Mouse (Mus musculus): Measurements from ENCODE around the gene Usp2. TPM values are rescaled to one million over a fixed set of nuclear protein-coding genes. Genes with fewer than 3 reads are reported as not detected.
A peak's percentile ranks its signal among the peaks of the same experiment; 100 is the strongest.

Gene Usp2
- 13.1 and 13.3 TPM in 2 replicates for polyA plus RNA-seq (2015; fragmentation: Nextera tagmentation; extraction: Ambion mirVana)

DNA sequence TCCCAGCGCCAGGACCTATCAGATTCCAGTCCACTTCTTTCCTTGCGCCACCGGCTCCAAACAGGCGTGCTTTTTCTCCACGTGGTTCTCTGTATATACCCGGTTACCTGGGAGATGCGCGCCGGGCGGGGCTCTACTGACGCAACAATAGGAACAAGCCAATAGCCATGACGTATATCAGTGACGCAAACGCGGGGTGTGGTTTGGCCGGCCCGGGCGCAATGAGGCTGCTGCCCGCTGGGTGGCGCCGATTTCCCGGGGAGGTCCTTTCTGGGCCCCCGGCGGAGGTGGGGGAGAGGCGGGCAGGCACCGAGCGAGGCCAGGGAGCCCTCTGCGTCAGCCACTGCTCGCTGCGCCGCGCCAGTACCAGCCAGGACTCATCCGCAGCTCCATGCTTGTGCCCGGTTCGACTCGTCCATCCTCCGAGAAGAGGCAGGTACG, at the start of gene Usp2:
Gene Usp2, plus strand, starts transcription at position 237 of the 441 bp plus-strand sequence.
- H3K27ac ChIP-seq (replicated peaks) = peak within 1 kb of the TSS; percentile 49
- under 1% methylated on average over 38 of the region's 38 CpGs for WGBS
- peaks cover 20% of the 10 kb centered on the region for H3K4me1 ChIP-seq
- peak within 1 kb of the TSS; percentile 62 for H3K4me3 ChIP-seq (replicated peaks)
- ATAC-seq (ENCODE audit: low FRiP score) = peak; percentile 99
- no peaks in the 10 kb centered on the region for H3K36me3 ChIP-seq
- peak within 1 kb of the TSS; percentile 95 for H3K4me2 ChIP-seq
- H3K27me3 ChIP-seq (replicated peaks) = peaks cover 4% of the 10 kb centered on the region; the same call in 1 of the 2 replicates
- H3K9ac ChIP-seq (replicated peaks) = peak within 1 kb of the TSS; percentile 60
- no peaks in the 10 kb centered on the region for H3K9me3 ChIP-seq (replicated peaks)

DNA sequence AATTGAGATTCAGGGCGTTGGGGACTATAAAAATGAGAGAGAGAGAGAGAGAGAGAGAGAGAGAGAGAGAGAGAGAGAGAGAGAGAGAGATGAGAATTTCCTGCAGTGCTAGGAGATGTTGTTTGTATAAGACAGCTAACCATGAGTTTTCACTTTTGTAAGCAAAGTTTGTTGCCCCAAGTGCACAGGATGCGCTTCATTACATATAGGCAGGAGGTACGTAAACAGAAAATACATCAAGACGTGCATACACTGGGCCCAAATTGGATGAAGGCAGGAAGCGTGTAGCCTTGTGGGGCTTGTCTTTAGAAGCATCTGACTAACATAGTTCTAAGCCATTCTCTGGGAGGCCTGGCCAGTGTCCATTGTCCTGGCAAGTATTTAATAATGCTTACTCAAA, 49.0 kb upstream of the Usp2 start:
- H3K36me3 ChIP-seq = no peaks in the 10 kb centered on the region
- 85% methylated on average over 5 of the region's 5 CpGs for WGBS
- H3K27me3 ChIP-seq (replicated peaks) = no peaks in the 10 kb centered on the region
- 0 out of 2 replicates have a peak, but pooled peaks cover 4% of the 10 kb centered on the region for H3K4me1 ChIP-seq
- no peaks in the 10 kb centered on the region for H3K9me3 ChIP-seq (replicated peaks)
- H3K27ac ChIP-seq (replicated peaks) = no peak overlapping the region
- no peak for ATAC-seq (ENCODE audit: low FRiP score)
- H3K4me2 ChIP-seq = no peak overlapping the region
- no peak overlapping the region for H3K4me3 ChIP-seq (replicated peaks)
- H3K9ac ChIP-seq (replicated peaks) = no peak overlapping the region

DNA sequence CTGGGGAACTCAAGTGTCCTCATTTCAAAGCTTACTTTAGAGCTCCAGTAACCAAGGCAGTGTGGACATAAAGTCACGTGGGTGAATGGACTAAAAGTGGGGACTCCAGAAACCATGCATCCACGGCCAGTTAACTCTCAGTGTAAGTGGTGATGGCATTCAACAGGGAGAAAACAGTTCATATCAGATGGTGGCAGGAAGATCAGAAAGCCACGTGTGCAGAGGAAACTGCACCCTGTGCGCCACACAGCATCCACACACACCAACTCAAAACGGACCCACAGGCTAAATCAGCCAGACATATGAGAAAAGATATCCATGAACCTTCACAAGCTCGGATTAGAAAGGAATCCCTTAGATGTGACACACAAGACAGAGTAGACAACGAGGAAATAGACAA, 46.8 kb upstream of the Usp2 start:
- H3K27me3 ChIP-seq (replicated peaks) = no peaks in the 10 kb centered on the region
- no peak for ATAC-seq (ENCODE audit: low FRiP score)
- 85% methylated on average over 7 of the region's 7 CpGs for WGBS
- no peak overlapping the region for H3K4me3 ChIP-seq (replicated peaks)
- H3K27ac ChIP-seq (replicated peaks) = no peak overlapping the region
- H3K4me1 ChIP-seq = no peaks in the 10 kb centered on the region
- no peak overlapping the region for H3K4me2 ChIP-seq
- H3K36me3 ChIP-seq = no peaks in the 10 kb centered on the region
- no peaks in the 10 kb centered on the region for H3K9me3 ChIP-seq (replicated peaks)
- no peak overlapping the region for H3K9ac ChIP-seq (replicated peaks)

DNA sequence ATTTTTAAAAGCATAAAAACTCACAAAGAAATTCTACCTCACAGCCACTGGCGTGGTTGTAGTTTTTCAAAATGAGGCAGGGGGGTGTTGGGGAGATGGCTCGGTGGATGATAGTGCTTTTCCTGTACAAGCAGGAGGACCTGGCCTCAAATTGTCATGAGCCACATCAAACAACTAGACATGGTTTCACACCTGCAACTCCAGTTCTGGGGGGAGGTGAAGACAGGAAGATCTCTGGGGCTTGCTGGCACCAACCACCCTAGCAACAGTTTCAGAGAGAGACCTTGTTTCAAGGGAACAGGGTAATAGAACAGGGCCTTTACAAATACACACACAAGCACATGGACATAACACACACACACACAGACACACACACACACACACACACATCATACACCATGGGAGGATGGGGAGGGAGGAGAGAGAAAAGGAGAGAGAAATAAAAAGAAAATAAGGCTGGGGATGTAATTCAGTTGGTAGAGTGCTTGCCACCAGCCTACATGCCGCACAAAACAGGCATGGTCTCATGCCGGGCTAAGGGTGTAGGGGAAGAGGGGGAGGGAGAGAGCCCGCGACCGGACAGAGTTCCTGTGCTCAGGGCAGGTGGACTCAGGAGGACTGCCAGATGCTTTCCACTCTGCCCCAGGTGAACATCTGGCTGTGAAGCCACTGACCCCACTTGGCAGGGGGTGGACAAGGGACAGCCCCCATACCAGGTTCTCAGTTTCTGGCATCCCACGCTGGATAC, 44.5 kb upstream of the Usp2 start:
- H3K36me3 ChIP-seq = no peaks in the 10 kb centered on the region
- H3K9me3 ChIP-seq (replicated peaks) = no peaks in the 10 kb centered on the region
- no peak overlapping the region for H3K27ac ChIP-seq (replicated peaks)
- no peak overlapping the region for H3K4me3 ChIP-seq (replicated peaks)
- H3K9ac ChIP-seq (replicated peaks) = no peak overlapping the region
- no peaks in the 10 kb centered on the region for H3K4me1 ChIP-seq
- H3K4me2 ChIP-seq = no peak overlapping the region
- WGBS = 71% methylated on average over 8 of the region's 8 CpGs
- no peak for ATAC-seq (ENCODE audit: low FRiP score)
- no peaks in the 10 kb centered on the region for H3K27me3 ChIP-seq (replicated peaks)

DNA sequence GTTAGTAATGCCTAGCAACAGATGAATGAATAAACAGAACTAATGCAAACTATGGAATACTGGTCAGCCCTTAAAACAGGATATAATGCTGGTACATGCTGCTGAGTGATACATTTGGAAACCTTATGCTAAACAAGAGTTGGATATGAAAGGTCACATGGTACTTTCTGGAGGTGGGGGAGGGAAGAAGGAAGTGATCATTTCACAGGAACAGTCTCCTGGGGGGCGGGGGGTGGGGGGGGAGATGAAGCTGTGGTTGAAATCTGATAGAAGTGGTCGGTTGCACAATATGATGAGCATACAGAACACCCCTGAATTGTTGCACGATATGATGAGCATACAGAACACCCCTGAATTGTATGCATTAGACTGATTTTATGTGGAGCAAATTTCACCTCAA, 42.7 kb upstream of the Usp2 start:
- ATAC-seq (ENCODE audit: low FRiP score) = no peak
- no peak overlapping the region for H3K27ac ChIP-seq (replicated peaks)
- no peak overlapping the region for H3K4me3 ChIP-seq (replicated peaks)
- H3K27me3 ChIP-seq (replicated peaks) = no peaks in the 10 kb centered on the region
- no peaks in the 10 kb centered on the region for H3K9me3 ChIP-seq (replicated peaks)
- H3K4me2 ChIP-seq = no peak overlapping the region
- H3K4me1 ChIP-seq = no peaks in the 10 kb centered on the region
- 85% methylated on average over 3 of the region's 3 CpGs for WGBS
- no peak overlapping the region for H3K9ac ChIP-seq (replicated peaks)
- no peaks in the 10 kb centered on the region for H3K36me3 ChIP-seq

- no peak overlapping the region for H3K4me2 ChIP-seq
- ATAC-seq (ENCODE audit: low FRiP score) = no peak
- no peak overlapping the region for H3K27ac ChIP-seq (replicated peaks)
- H3K9me3 ChIP-seq (replicated peaks) = no peaks in the 10 kb centered on the region
- no peaks in the 10 kb centered on the region for H3K4me1 ChIP-seq
- H3K9ac ChIP-seq (replicated peaks) = no peak overlapping the region
- no peak overlapping the region for H3K4me3 ChIP-seq (replicated peaks)
- 71% methylated on average over 5 of the region's 5 CpGs for WGBS
- H3K36me3 ChIP-seq = no peaks in the 10 kb centered on the region
- 0 out of 2 replicates have a peak, but pooled peaks cover 3% of the 10 kb centered on the region for H3K27me3 ChIP-seq (replicated peaks)
Measured at GRCm38 (mm10) chr9:44029580-44030236, 37.1 kb upstream of the Usp2 start.

GRCm38 (mm10) chr9:44030646-44031045, 36.2 kb upstream of the Usp2 start:
- ATAC-seq (ENCODE audit: low FRiP score) = no peak
- Histone ChIP-seq H3K4me3 (replicated peaks) (no peak overlapping the region), H3K27ac (replicated peaks) (no peak overlapping the region), H3K9me3 (replicated peaks) (no peaks in the 10 kb centered on the region), H3K36me3 (no peaks in the 10 kb centered on the region), H3K4me2 (no peak overlapping the region), H3K27me3 (replicated peaks) (0 out of 2 replicates have a peak, but pooled peaks cover 3% of the 10 kb centered on the region), H3K9ac (replicated peaks) (no peak overlapping the region), H3K4me1 (no peaks in the 10 kb centered on the region)
- WGBS = 93% methylated on average over 4 of the region's 4 CpGs

- ATAC-seq (ENCODE audit: low FRiP score) = no peak
- Histone ChIP-seq H3K4me2 (no peak overlapping the region), H3K9ac (replicated peaks) (no peak overlapping the region), H3K36me3 (no peaks in the 10 kb centered on the region), H3K27me3 (replicated peaks) (0 out of 2 replicates have a peak, but pooled peaks cover 3% of the 10 kb centered on the region), H3K9me3 (replicated peaks) (no peaks in the 10 kb centered on the region), H3K4me1 (no peaks in the 10 kb centered on the region), H3K27ac (replicated peaks) (no peak overlapping the region), H3K4me3 (replicated peaks) (no peak overlapping the region)
- WGBS = 93% methylated on average over 5 of the region's 5 CpGs
Measured at GRCm38 (mm10) chr9:44031079-44031478, 35.7 kb upstream of the Usp2 start.

GRCm38 (mm10) chr9:44031946-44032345, 34.9 kb upstream of the Usp2 start:
- Histone ChIP-seq H3K27ac (replicated peaks) (no peak overlapping the region), H3K9me3 (replicated peaks) (no peaks in the 10 kb centered on the region), H3K4me2 (no peak overlapping the region), H3K4me3 (replicated peaks) (no peak overlapping the region), H3K4me1 (no peaks in the 10 kb centered on the region), H3K36me3 (no peaks in the 10 kb centered on the region), H3K27me3 (replicated peaks) (0 out of 2 replicates have a peak, but pooled peaks cover 3% of the 10 kb centered on the region), H3K9ac (replicated peaks) (no peak overlapping the region)
- WGBS = 86% methylated on average over 4 of the region's 4 CpGs
- ATAC-seq (ENCODE audit: low FRiP score) = no peak

DNA sequence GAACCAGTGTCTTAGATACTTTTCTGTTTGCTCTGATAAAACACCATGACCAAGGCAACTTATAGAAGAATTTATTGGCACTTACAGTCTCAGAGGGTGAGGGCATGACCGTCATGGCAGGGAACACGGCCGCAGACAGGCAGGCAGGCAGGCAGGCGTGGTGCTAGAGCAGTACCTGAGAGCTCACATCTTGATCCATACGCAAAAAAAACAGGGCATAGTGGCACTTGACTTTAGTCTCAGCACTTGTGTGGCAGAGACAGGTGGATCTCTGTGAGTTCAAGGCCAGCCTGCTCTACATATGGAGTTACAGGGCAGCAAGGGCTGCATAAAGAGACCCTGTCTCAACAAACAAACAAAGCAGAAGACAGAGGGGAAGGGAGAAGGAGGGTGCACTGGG, 33.5 kb upstream of the Usp2 start:
- H3K9ac ChIP-seq (replicated peaks) = no peak overlapping the region
- H3K27me3 ChIP-seq (replicated peaks) = 0 out of 2 replicates have a peak, but pooled peaks cover 3% of the 10 kb centered on the region
- no peaks in the 10 kb centered on the region for H3K36me3 ChIP-seq
- no peaks in the 10 kb centered on the region for H3K9me3 ChIP-seq (replicated peaks)
- WGBS = 91% methylated on average over 5 of the region's 5 CpGs
- H3K27ac ChIP-seq (replicated peaks) = no peak overlapping the region
- no peak for ATAC-seq (ENCODE audit: low FRiP score)
- H3K4me3 ChIP-seq (replicated peaks) = no peak overlapping the region
- no peak overlapping the region for H3K4me2 ChIP-seq
- H3K4me1 ChIP-seq = no peaks in the 10 kb centered on the region

- WGBS = 72% methylated on average over 13 of the region's 13 CpGs
- Histone ChIP-seq H3K27me3 (replicated peaks) (0 out of 2 replicates have a peak, but pooled peaks cover 3% of the 10 kb centered on the region), H3K4me2 (no peak overlapping the region), H3K4me3 (replicated peaks) (no peak overlapping the region), H3K9me3 (replicated peaks) (no peaks in the 10 kb centered on the region), H3K9ac (replicated peaks) (no peak overlapping the region), H3K36me3 (no peaks in the 10 kb centered on the region), H3K4me1 (no peaks in the 10 kb centered on the region), H3K27ac (replicated peaks) (no peak overlapping the region)
- no peak for ATAC-seq (ENCODE audit: low FRiP score)
Measured at GRCm38 (mm10) chr9:44033957-44034727, 32.7 kb upstream of the Usp2 start.
